Mouse (Mus musculus) neural tube, embryonic 15.5 days (tissue): Measurements from ENCODE around the gene Zmynd19. TPM values are rescaled to one million over a fixed set of nuclear protein-coding genes. Genes with fewer than 3 reads are reported as not detected.

ENCODE experiments used
- ATAC-seq: fragments of 200-750 bp; cut with Nextera tagmentation; 2 replicates; pipeline ENCODE4 v1.8.0; 2017; ENCODE audit warnings: mild to moderate bottlenecking, moderate TSS enrichment, moderate library complexity; ENCODE audit not compliant: low FRiP score
- H3K27ac ChIP-seq: fragments of 300-500 bp; sonication (generic); replicated peaks from 2 replicates; pipeline ENCODE4 v1.5.1; 2015; ENCODE audit warnings: mild to moderate bottlenecking, inconsistent platforms
- H3K27me3 ChIP-seq: fragments of 300-500 bp; sonication (generic); replicated peaks from 2 replicates; pipeline ENCODE4 v1.6.1; 2015; ENCODE audit warnings: inconsistent platforms
- H3K36me3 ChIP-seq: fragments of 300-500 bp; sonication (generic); 2 replicates; pipeline ENCODE4 v1.6.1; 2015; ENCODE audit warnings: inconsistent platforms
- H3K4me1 ChIP-seq: fragments of 300-500 bp; sonication (generic); 2 replicates; pipeline ENCODE4 v1.6.1; 2015; ENCODE audit warnings: inconsistent platforms
- H3K4me2 ChIP-seq: fragments of 300-500 bp; sonication (generic); 2 replicates; pipeline ENCODE4 v1.6.1; 2015; ENCODE audit warnings: inconsistent platforms, mild to moderate bottlenecking, moderate library complexity
- H3K4me3 ChIP-seq: fragments of 300-500 bp; sonication (generic); replicated peaks from 2 replicates; pipeline ENCODE4 v1.5.1; 2015; ENCODE audit warnings: mild to moderate bottlenecking, inconsistent platforms
- H3K9ac ChIP-seq: fragments of 300-500 bp; sonication (generic); replicated peaks from 2 replicates; pipeline ENCODE4 v1.6.1; 2015; ENCODE audit warnings: mild to moderate bottlenecking, inconsistent platforms
- H3K9me3 ChIP-seq: fragments of 300-500 bp; sonication (generic); replicated peaks from 2 replicates; pipeline ENCODE4 v1.6.1; 2016; ENCODE audit warnings: inconsistent platforms
- WGBS: fragments of 180-500 bp; shearing (Covaris S2); methylation state at CpG from one replicate; pipeline ENCODE4 v1.1.7; 2015; ENCODE audit warnings: mixed read lengths; 5-methylcytosine and 5-hydroxymethylcytosine counted together
- polyA plus RNA-seq: library from polyadenylated mRNA; unstranded; fragments of >200 nt; fragmentation: Nextera tagmentation; extraction: Ambion mirVana; gene quantifications from 2 replicates; pipeline ENCODE4 v1.2.1, GENCODE M21; 2015

Gene Zmynd19
- 21.3 and 26.2 TPM in 2 replicates for polyA plus RNA-seq

DNA sequence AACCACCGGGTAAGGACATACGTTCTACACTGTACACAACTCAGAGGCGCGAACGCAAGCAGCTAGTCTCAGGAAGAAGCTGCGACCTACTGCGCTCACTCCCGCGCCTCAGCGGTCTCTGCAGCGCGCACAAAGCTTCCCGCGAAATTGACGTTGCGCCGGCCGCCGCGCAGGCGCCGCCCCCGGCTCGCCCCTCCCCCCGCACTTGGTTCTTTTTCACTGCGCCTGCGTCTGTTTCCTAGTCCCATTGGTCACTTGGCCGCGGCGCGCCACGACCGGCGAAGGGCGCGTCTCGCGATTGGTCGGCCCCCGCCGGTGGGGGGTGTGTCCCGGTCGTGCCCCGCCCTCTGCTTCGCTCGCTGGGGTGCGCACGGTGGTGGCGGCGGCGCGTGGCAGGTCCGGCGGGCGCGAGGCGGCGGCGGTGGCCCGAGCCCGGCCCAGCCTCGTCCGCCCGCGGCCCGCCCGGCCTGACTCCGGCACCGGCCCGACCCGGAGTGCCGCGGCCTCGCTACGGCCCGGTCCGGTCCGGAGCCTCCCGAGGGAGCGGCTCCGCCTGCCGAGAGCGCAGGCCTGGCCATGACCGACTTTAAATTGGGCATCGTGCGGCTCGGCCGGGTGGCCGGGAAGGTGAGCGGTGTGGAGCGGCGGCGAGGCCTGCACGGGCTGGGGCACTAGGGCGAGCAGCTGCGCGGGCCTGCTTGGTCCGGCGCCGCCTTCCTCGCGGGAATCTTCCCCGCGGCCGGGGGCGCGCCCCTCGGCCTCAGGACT lies at the start of gene Zmynd19:
Zmynd19 (plus strand) TSS at position 372 of the 768 bp plus-strand sequence.
- peak within 1 kb of the TSS; percentile 66 for H3K4me3 ChIP-seq
- peak; percentile 98 for ATAC-seq
- H3K27ac ChIP-seq, result peak within 1 kb of the TSS; percentile 72
- under 1% methylated on average over 79 of the region's 108 CpGs for WGBS
- H3K36me3 ChIP-seq, result peaks cover 29% of the 10 kb centered on the region
- H3K9ac ChIP-seq, result peak within 1 kb of the TSS; percentile 85
- H3K9me3 ChIP-seq, result no peaks in the 10 kb centered on the region
- H3K4me1 ChIP-seq, result peaks cover 22% of the 10 kb centered on the region
- peak within 1 kb of the TSS; percentile 91 for H3K4me2 ChIP-seq
- H3K27me3 ChIP-seq, result no peaks in the 10 kb centered on the region

DNA sequence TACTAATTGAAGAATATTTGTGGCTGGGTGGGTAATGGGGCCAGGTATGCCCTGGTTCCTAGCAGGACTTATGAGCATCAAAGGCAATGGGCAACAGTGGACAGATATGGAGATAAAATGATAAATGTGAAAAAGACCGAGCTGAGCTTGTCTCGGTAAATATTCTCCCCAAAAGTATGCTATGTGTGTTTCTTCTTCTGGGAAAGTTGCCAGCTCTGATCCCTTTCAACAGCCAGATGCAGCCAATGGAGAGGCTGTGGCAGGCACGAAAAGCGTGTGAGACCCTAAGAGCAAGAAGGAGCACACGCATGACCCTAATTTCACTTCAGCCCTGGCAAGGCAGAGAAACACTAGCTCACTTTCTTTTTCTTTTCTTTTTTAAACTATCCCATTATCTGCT lies 48.5 kb upstream of the Zmynd19 start:
- no peak overlapping the region for H3K4me2 ChIP-seq
- H3K4me3 ChIP-seq, result no peak overlapping the region
- no peak for ATAC-seq
- no peak overlapping the region for H3K9ac ChIP-seq
- H3K9me3 ChIP-seq, result no peaks in the 10 kb centered on the region
- peaks cover 33% of the 10 kb centered on the region for H3K4me1 ChIP-seq
- H3K36me3 ChIP-seq, result no peaks in the 10 kb centered on the region
- no peak overlapping the region for H3K27ac ChIP-seq
- no peaks in the 10 kb centered on the region for H3K27me3 ChIP-seq
- 53% methylated on average over 5 of the region's 5 CpGs for WGBS

DNA sequence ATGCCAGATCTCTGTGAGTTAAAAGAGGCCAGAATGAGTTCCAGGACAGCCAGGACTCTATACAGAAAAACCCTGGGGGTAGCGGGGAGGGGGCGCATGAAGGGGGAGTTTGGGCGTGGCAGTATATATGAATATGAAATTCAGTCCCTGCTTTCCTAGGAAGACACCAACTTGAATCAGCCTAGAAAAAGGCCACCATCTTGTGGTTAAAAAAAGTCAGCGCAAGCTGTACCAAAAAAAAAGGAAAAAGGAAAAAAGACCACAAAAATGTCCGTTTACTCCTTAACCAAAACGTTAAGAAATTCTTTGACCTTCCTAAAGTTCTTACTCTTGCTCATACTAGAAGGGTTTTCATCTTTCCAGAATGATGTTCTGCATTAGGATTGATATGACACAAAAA lies 46.6 kb upstream of the Zmynd19 start:
- Histone ChIP-seq H3K4me1 (peaks cover 42% of the 10 kb centered on the region), H3K27me3 (no peaks in the 10 kb centered on the region), H3K4me2 (no peak overlapping the region), H3K36me3 (no peaks in the 10 kb centered on the region), H3K9ac (no peak overlapping the region), H3K27ac (no peak overlapping the region), H3K4me3 (no peak overlapping the region), H3K9me3 (no peaks in the 10 kb centered on the region)
- WGBS, result 83% methylated on average over 6 of the region's 6 CpGs
- no peak for ATAC-seq

DNA sequence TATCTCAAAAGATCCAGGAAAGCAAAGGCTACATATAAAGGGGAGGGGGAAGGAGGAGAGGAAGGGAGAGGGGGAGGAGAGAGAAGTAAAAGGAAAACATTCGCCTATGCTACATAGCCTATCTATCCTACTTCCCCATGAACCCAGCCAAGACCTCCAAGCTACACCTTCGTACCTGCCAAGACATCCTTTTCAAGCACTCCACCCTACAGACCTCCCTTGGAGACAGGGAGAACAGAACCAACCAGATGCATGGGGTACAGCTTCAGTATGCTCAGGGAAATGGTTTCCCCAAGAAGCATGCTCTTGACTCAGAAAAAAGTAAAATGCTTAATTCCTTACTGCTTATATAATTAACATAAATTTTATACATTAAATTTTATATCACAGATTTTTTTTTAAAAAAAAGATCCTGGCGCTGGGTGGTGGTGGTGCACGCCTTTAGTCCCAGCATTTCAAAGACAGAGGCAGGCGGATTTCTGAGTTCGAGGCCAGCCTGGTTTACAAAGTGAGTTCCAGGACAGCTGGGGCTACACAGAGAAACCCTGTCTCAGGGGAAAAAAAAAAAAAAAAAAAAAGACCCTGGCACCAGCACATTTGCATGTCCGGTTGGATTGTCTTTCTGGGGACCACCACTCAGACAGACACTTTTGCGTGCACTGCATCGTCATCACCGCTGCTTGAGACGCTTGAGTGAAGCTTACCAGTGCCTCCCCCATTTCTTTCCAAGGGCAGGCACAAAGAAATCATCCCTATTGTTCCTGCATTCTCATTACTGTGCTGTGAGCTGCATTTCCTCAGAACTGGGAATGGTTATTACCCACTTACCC lies 44.6 kb upstream of the Zmynd19 start:
- H3K9ac ChIP-seq, result no peak overlapping the region
- ATAC-seq, result peak; percentile 56; the same call in 1 of the 2 replicates
- peaks cover 42% of the 10 kb centered on the region for H3K4me1 ChIP-seq
- H3K9me3 ChIP-seq, result no peaks in the 10 kb centered on the region
- H3K36me3 ChIP-seq, result no peaks in the 10 kb centered on the region
- peak overlapping the region; percentile 73 for H3K27ac ChIP-seq
- 40% methylated on average over 11 of the region's 11 CpGs for WGBS
- peak overlapping the region; percentile 25 for H3K4me2 ChIP-seq
- H3K27me3 ChIP-seq, result no peaks in the 10 kb centered on the region
- no peak overlapping the region for H3K4me3 ChIP-seq

DNA sequence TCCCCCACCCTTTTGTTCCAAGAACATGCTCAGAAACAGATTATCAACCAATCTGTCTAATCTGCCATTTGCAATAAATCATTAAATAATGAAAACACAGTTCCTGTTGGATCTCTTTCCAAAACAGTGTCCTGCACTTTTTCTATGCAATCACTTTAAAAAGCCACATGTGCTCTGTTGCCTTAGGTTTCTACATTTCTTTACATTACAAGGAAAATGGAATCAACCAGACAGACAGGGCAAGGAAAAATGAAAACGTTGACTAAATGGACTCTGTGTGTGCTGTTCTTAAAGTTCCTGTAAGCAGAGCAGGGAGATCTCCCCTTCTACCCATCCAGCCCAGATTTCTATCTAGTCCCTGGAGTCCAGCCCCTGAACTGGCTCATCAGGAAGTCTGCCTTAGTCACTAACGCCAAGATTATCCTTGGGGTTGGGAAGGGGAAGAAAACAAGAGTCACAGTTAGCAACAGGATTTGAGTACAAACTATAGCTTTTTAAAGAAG lies 43.9 kb upstream of the Zmynd19 start:
- no peaks in the 10 kb centered on the region for H3K9me3 ChIP-seq
- peak overlapping the region; percentile 25; the same call in 1 of the 2 replicates for H3K4me2 ChIP-seq
- H3K4me3 ChIP-seq, result no peak overlapping the region
- peaks cover 42% of the 10 kb centered on the region for H3K4me1 ChIP-seq
- no peaks in the 10 kb centered on the region for H3K36me3 ChIP-seq
- no peaks in the 10 kb centered on the region for H3K27me3 ChIP-seq
- WGBS, result 5% methylated on average over 2 of the region's 2 CpGs
- H3K27ac ChIP-seq, result peak overlapping the region; percentile 73
- H3K9ac ChIP-seq, result no peak overlapping the region
- ATAC-seq, result no peak

DNA sequence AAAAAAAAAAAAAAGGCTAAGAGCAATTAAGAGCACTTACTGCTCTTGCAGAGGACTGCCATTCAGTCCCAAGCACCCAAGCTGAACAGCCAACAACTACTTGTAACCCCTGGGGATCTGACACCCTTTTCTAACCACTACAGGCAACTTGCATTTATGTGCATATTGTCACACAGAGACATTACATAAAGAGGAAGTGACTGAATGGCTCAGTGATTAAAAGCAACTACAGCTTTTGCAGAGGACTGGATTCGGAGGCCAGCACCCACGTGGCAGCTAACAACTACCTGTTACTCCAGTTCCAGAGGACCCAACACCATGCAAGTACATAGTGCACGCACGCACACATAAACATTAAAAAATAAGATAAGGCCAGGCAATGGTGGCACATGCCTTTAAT lies 39.1 kb upstream of the Zmynd19 start:
- Histone ChIP-seq H3K36me3 (no peaks in the 10 kb centered on the region), H3K27ac (no peak overlapping the region), H3K9me3 (no peaks in the 10 kb centered on the region), H3K9ac (no peak overlapping the region), H3K4me1 (peaks cover 15% of the 10 kb centered on the region), H3K4me2 (no peak overlapping the region), H3K27me3 (no peaks in the 10 kb centered on the region), H3K4me3 (no peak overlapping the region)
- ATAC-seq, result no peak
- 90% methylated on average over 4 of the region's 4 CpGs for WGBS

DNA sequence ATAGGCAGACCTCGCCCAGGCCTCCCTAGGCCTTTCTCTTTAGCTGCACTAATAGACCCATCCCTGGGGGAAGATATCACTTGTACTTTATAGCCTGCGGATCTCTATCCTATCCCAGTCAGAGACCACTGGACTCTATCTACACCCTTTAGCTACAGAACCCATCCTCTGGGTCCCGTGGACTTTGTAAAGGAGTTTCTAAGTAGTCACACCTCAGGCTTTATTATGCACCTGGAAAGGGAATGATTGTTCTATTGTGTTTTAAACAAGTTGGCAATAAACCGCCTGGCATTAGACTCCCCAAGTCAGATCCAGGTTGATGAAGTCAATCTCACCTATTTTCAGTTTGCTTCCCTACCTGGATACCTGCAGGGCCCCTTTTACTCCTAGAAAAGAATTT lies 37.4 kb upstream of the Zmynd19 start:
- WGBS, result 74% methylated on average over 4 of the region's 4 CpGs

DNA sequence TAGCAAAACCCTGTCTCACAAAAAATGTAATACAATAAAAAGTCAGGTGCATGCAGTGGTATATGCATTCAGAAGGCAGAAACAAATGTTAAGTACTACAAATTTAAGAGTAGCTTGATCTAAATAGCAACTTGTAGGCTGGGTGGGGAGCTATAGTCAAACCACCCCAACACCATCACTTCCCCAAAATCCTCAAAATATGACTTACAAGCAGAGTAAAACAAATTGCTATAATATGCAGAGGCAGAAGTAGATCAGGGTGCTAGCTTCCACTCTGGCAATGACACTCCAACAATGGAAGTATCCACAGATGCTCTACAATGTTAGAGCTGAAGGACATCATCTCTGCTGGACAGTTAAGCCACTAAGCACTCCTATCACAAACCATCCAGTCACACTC lies 37.0 kb upstream of the Zmynd19 start:
- no peaks in the 10 kb centered on the region for H3K9me3 ChIP-seq
- H3K9ac ChIP-seq, result no peak overlapping the region
- H3K4me3 ChIP-seq, result no peak overlapping the region
- no peaks in the 10 kb centered on the region for H3K27me3 ChIP-seq
- H3K27ac ChIP-seq, result no peak overlapping the region
- no peaks in the 10 kb centered on the region for H3K36me3 ChIP-seq
- H3K4me1 ChIP-seq, result peaks cover 9% of the 10 kb centered on the region
- ATAC-seq, result no peak
- no peak overlapping the region for H3K4me2 ChIP-seq

More for the DNA sequence above, 37.4 kb upstream of the Zmynd19 start:
- H3K9me3 ChIP-seq, result no peaks in the 10 kb centered on the region
- no peak overlapping the region for H3K4me2 ChIP-seq
- peaks cover 5% of the 10 kb centered on the region for H3K4me1 ChIP-seq
- H3K27me3 ChIP-seq, result no peaks in the 10 kb centered on the region
- no peak overlapping the region for H3K27ac ChIP-seq
- no peak overlapping the region for H3K4me3 ChIP-seq
- H3K36me3 ChIP-seq, result no peaks in the 10 kb centered on the region
- ATAC-seq, result no peak
- H3K9ac ChIP-seq, result no peak overlapping the region

DNA sequence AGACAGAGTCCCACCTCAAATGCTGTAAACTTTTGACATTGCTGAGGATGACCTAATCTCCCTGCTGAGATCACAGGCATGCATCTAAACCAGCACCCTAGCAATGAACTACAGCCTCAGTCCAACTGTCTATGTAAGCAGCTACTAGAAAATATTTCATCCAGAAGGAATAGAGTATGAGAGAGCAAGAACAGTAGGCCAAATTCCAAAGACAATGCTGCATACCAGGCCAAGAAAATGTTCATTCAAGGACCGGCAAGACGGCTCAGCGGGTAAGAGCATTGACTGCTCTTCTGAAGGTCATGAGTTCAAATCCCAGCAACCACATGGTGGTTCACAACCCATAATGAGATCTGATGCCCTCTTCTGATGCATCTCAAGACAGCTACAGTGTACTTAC lies 34.8 kb upstream of the Zmynd19 start:
- Histone ChIP-seq H3K36me3 (no peaks in the 10 kb centered on the region), H3K27ac (no peak overlapping the region), H3K27me3 (no peaks in the 10 kb centered on the region), H3K9me3 (no peaks in the 10 kb centered on the region), H3K4me2 (no peak overlapping the region), H3K4me3 (no peak overlapping the region), H3K4me1 (peaks cover 16% of the 10 kb centered on the region), H3K9ac (no peak overlapping the region)
- WGBS, result 84% methylated on average over 3 of the region's 3 CpGs
- ATAC-seq, result no peak

DNA sequence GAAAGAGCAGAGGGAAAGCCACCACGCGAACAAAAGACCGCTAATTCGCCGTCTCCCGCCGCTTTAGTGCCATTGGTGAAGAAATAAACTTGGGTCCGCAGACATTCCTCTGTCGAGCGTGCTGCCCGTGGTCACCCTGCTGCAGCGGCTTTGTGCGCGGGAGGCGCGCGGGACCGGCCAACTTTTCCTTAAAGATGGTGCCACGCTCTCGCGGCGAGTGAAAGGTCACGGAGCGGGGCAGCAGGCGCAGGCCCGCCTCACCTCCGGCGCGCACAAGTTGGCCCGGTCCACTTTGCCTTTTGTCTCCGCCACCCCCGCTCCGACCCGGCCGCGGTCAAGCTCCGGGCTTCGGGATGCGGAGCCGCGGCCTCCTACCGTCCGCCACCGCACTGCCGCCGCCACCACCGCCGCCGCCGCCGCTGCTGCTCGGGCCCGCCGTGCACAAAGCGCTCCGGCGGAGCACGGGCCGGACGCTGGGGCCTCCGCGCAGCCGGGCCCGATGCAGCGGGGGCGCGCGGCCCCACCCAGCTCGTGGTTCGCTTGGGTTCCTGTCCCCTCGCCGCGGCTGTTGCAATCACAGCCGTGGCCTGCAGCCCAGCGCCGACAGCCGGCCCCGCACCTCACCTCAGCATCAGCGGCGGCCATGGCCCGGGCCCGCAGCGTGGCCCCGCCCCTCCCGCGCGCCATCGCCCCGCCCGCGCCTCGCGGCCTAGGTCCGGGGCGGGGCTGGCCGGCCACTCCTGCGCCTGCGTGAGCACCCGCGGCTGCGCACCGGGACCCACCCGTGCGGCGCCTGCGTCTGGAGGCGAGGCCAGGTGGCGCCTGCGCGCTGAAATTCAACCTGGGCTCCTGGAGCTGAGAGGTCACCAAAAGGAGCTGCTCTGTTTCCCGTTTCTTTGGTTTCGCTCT lies 30.4 kb upstream of the Zmynd19 start, which contains the start of gene Ehmt1:
Ehmt1 (minus strand) TSS at position 685 of the 909 bp plus-strand sequence.
- peak; percentile 98 for ATAC-seq
- Histone ChIP-seq H3K36me3 (no peaks in the 10 kb centered on the region), H3K4me2 (peak within 1 kb of the TSS; percentile 69), H3K4me3 (peak within 1 kb of the TSS; percentile 76), H3K4me1 (peaks cover 20% of the 10 kb centered on the region), H3K27me3 (no peaks in the 10 kb centered on the region), H3K9ac (peak within 1 kb of the TSS; percentile 90), H3K9me3 (no peaks in the 10 kb centered on the region), H3K27ac (peak within 1 kb of the TSS; percentile 89)
- under 1% methylated on average over 101 of the region's 112 CpGs for WGBS

DNA sequence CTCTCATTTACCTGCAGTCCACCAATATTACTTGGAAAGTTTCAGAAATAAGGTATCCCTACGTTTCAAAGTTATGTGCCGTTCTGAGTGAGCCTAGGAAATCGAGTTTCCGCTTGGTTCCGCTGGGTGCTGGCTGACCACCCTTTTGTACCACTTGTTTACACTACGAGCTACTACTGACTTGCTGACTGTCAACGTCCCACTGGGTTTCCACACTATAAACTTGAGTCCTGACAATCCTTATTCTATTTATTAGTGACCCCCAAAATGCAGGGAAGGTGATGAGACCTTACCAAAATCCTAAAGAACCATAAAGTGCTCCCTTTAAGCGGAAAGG lies 29.8 kb upstream of the Zmynd19 start:
- peak; percentile 60 for ATAC-seq
- peak overlapping the region; percentile 76 for H3K4me3 ChIP-seq
- peaks cover 20% of the 10 kb centered on the region for H3K4me1 ChIP-seq
- no peaks in the 10 kb centered on the region for H3K9me3 ChIP-seq
- peak overlapping the region; percentile 58 for H3K9ac ChIP-seq
- no peaks in the 10 kb centered on the region for H3K27me3 ChIP-seq
- peak overlapping the region; percentile 89 for H3K27ac ChIP-seq
- H3K4me2 ChIP-seq, result peak overlapping the region; percentile 69
- 9% methylated on average over 8 of the region's 8 CpGs for WGBS
- H3K36me3 ChIP-seq, result no peaks in the 10 kb centered on the region
